Mouse (Mus musculus): ENCODE measurements around the gene Yipf3.

The Yipf3 gene

GRCm38 (mm10) chr17:46247512-46248188, at the start of gene Yipf3, which contains the start of gene Polr1c:
Gene Yipf3, plus strand, starts transcription at chr17:46248080.
Gene Polr1c, minus strand, starts transcription at chr17:46248054.
- DNase-seq (ENCODE audit: low read depth, low spot score), result peak; percentile 94

GRCm38 (mm10) chr17:46201151-46201550, 46.7 kb upstream of the Yipf3 start:
- no peak for DNase-seq (ENCODE audit: low read depth, low spot score)

GRCm38 (mm10) chr17:46202421-46203071, 45.3 kb upstream of the Yipf3 start, which contains the start of the genes Polh and Xpo5:
Gene Polh, minus strand, starts transcription at chr17:46202645.
Gene Xpo5, plus strand, starts transcription at chr17:46202782.
- DNase-seq (ENCODE audit: low read depth, low spot score), result peak; percentile 97

GRCm38 (mm10) chr17:46203078-46203477, 44.8 kb upstream of the Yipf3 start:
- no peak for DNase-seq (ENCODE audit: low read depth, low spot score)

GRCm38 (mm10) chr17:46206676-46207075, 41.2 kb upstream of the Yipf3 start:
- no peak for DNase-seq (ENCODE audit: low read depth, low spot score)

GRCm38 (mm10) chr17:46210550-46210949, 37.3 kb upstream of the Yipf3 start:
- no peak for DNase-seq (ENCODE audit: low read depth, low spot score)

- DNase-seq (ENCODE audit: low read depth, low spot score), result no peak
Measured at GRCm38 (mm10) chr17:46221601-46222000, 26.3 kb upstream of the Yipf3 start.

GRCm38 (mm10) chr17:46227576-46227975, 20.3 kb upstream of the Yipf3 start:
- DNase-seq (ENCODE audit: low read depth, low spot score), result no peak

GRCm38 (mm10) chr17:46236067-46236466, 11.8 kb upstream of the Yipf3 start:
- no peak for DNase-seq (ENCODE audit: low read depth, low spot score)

- DNase-seq (ENCODE audit: low read depth, low spot score), result no peak
Measured at GRCm38 (mm10) chr17:46237079-46237478, 10.8 kb upstream of the Yipf3 start.

- DNase-seq (ENCODE audit: low read depth, low spot score), result no peak
Measured at GRCm38 (mm10) chr17:46237480-46237879, 10.4 kb upstream of the Yipf3 start.

GRCm38 (mm10) chr17:46239516-46240114, 8.3 kb upstream of the Yipf3 start:
- no peak for DNase-seq (ENCODE audit: low read depth, low spot score)

- DNase-seq (ENCODE audit: low read depth, low spot score), result no peak
Measured at GRCm38 (mm10) chr17:46241471-46241870, 6.4 kb upstream of the Yipf3 start.

- DNase-seq (ENCODE audit: low read depth, low spot score), result no peak
Measured at GRCm38 (mm10) chr17:46242274-46242673, 5.6 kb upstream of the Yipf3 start.

GRCm38 (mm10) chr17:46242993-46243392, 4.9 kb upstream of the Yipf3 start:
- DNase-seq (ENCODE audit: low read depth, low spot score), result no peak

- no peak for DNase-seq (ENCODE audit: low read depth, low spot score)
Measured at GRCm38 (mm10) chr17:46243624-46244023, 4.3 kb upstream of the Yipf3 start.

- no peak for DNase-seq (ENCODE audit: low read depth, low spot score)
Measured at GRCm38 (mm10) chr17:46244579-46244978, 3.3 kb upstream of the Yipf3 start.

- no peak for DNase-seq (ENCODE audit: low read depth, low spot score)
Measured at GRCm38 (mm10) chr17:46248189-46248522, 276 bp downstream of the Yipf3 start.

GRCm38 (mm10) chr17:46251174-46251573, 3.3 kb downstream of the Yipf3 start:
- peak; percentile 35 for DNase-seq (ENCODE audit: low read depth, low spot score)

GRCm38 (mm10) chr17:46252571-46253451, 4.9 kb downstream of the Yipf3 start:
- DNase-seq (ENCODE audit: low read depth, low spot score), result peak; percentile 65

GRCm38 (mm10) chr17:46253452-46254084, 5.7 kb downstream of the Yipf3 start, which contains the start of gene Lrrc73:
Gene Lrrc73, plus strand, starts transcription at chr17:46253531.
- DNase-seq (ENCODE audit: low read depth, low spot score), result peak; percentile 91

Measured in CD4-positive helper T cell, adult 2 months (primary cell).